Mouse (Mus musculus) limb, embryonic 14.5 days (tissue): ENCODE data around the gene Socs3. TPM values are rescaled to one million over a fixed set of nuclear protein-coding genes. Genes with fewer than 3 reads are reported as not detected.

Experiments
- ATAC-seq: fragments of 200-750 bp; cut with Nextera tagmentation; 2 replicates; pipeline ENCODE4 v1.8.0; 2017; ENCODE audit warnings: low read depth, moderate number of reproducible peaks, moderate TSS enrichment; ENCODE audit not compliant: low FRiP score
- DNase-seq: peaks from one replicate; pipeline ENCODE4 v3.0.0-alpha.2; 2015; ENCODE audit warnings: low spot score
- H3K27ac ChIP-seq: fragments of 300-500 bp; sonication (generic); replicated peaks from 2 replicates; pipeline ENCODE4 v1.5.1; 2014; ENCODE audit warnings: low read depth, mild to moderate bottlenecking, low read length, moderate library complexity, mixed read lengths
- H3K27me3 ChIP-seq: fragments of 300-500 bp; sonication (generic); 2 replicates; pipeline ENCODE4 v1.6.1; 2014; ENCODE audit warnings: low read length, mixed read lengths; ENCODE audit not compliant: control insufficient read depth, insufficient read depth
- H3K36me3 ChIP-seq: fragments of 300-500 bp; sonication (generic); 2 replicates; pipeline ENCODE4 v1.6.1; 2014; ENCODE audit warnings: mild to moderate bottlenecking, low read length, moderate library complexity, mixed read lengths; ENCODE audit not compliant: control insufficient read depth, insufficient read depth
- H3K4me1 ChIP-seq: fragments of 300-500 bp; sonication (generic); 2 replicates; pipeline ENCODE4 v1.6.1; 2014; ENCODE audit warnings: antibody characterized with exemption, low read length, mixed read lengths; ENCODE audit not compliant: control insufficient read depth, insufficient read depth
- H3K4me2 ChIP-seq: fragments of 300-500 bp; sonication (generic); replicated peaks from 2 replicates; pipeline ENCODE4 v1.6.1; 2014; ENCODE audit warnings: low read depth, mild to moderate bottlenecking, low read length, moderate library complexity; ENCODE audit not compliant: severe bottlenecking
- H3K4me3 ChIP-seq: fragments of 300-500 bp; sonication (generic); replicated peaks from 2 replicates; pipeline ENCODE4 v1.5.1; 2014; ENCODE audit warnings: low read length
- H3K9ac ChIP-seq: fragments of 300-500 bp; sonication (generic); 2 replicates; pipeline ENCODE4 v1.6.1; 2014; ENCODE audit warnings: mild to moderate bottlenecking, low read depth, low read length, moderate library complexity; ENCODE audit not compliant: severe bottlenecking
- H3K9me3 ChIP-seq: fragments of 300-500 bp; sonication (generic); 2 replicates; pipeline ENCODE4 v1.6.1; 2016; ENCODE audit warnings: low read length; ENCODE audit not compliant: control insufficient read depth
- POLR2A ChIP-seq: fragments of 200-500 bp; IDR thresholded peaks from 2 replicates; pipeline ENCODE4 v1.8.0; 2012; ENCODE audit warnings: inconsistent platforms, mild to moderate bottlenecking, moderate library complexity, borderline replicate concordance; ENCODE audit not compliant: insufficient read depth, insufficient read length; ENCODE audit errors: extremely low read depth
- WGBS: fragments of 180-500 bp; shearing (Covaris S2); extraction: QIAGEN DNeasy Blood & Tissue Kit; methylation state at CpG from one replicate; pipeline ENCODE4 v1.1.7; 2014; 5-methylcytosine and 5-hydroxymethylcytosine counted together
- polyA plus RNA-seq, 2 experiments: library from polyadenylated mRNA; depleted of rRNA in 1 of 2; stranded (reverse) in 1 of 2; unstranded in 1 of 2; fragments of >200 nt; fragmentation: Nextera tagmentation in 1 of 2; extraction: Ambion mirVana in 1 of 2; gene quantifications; 2 replicates each; pipeline versions ENCODE4 v1.2.1 to v1.2.3; 2012 to 2014

Gene Socs3
- polyA plus RNA-seq, 2 experiments: 6.4 to 18.4 TPM

GRCm38 (mm10) chr11:117995255-117995654 lies 25.4 kb upstream of the Socs3 start:
- Histone ChIP-seq H3K36me3 (peaks cover 12% of the 10 kb centered on the region; the same call in 1 of the 2 replicates), H3K4me1 (peaks cover 35% of the 10 kb centered on the region), H3K4me2 (no peak overlapping the region), H3K27ac (peak overlapping the region; percentile 67; the same call in 1 of the 2 replicates), H3K4me3 (no peak overlapping the region), H3K27me3 (no peaks in the 10 kb centered on the region), H3K9me3 (no peaks in the 10 kb centered on the region), H3K9ac (peak overlapping the region; percentile 4; the same call in 1 of the 2 replicates)
- TF ChIP-seq POLR2A: no peak
- DNase-seq (no peak), ATAC-seq (no peak)
- 70% methylated on average over 2 of the region's 2 CpGs for WGBS

GRCm38 (mm10) chr11:117994250-117995057 lies 24.6 kb upstream of the Socs3 start:
- H3K9ac ChIP-seq: peak overlapping the region; percentile 6; the same call in 1 of the 2 replicates
- peak overlapping the region; percentile 67 for H3K27ac ChIP-seq
- H3K4me2 ChIP-seq: peak overlapping the region; percentile 16
- DNase-seq: peak; percentile 66
- no peaks in the 10 kb centered on the region for H3K27me3 ChIP-seq
- no peak for TF ChIP-seq POLR2A
- H3K36me3 ChIP-seq: peaks cover 5% of the 10 kb centered on the region; the same call in 1 of the 2 replicates
- no peak for ATAC-seq
- 33% methylated on average over 9 of the region's 9 CpGs for WGBS
- peaks cover 35% of the 10 kb centered on the region for H3K4me1 ChIP-seq
- no peaks in the 10 kb centered on the region for H3K9me3 ChIP-seq
- H3K4me3 ChIP-seq: no peak overlapping the region

GRCm38 (mm10) chr11:117993190-117994175 lies 23.6 kb upstream of the Socs3 start:
- peaks cover 35% of the 10 kb centered on the region for H3K4me1 ChIP-seq

GRCm38 (mm10) chr11:117991502-117992470 lies 21.9 kb upstream of the Socs3 start:
- peaks cover 46% of the 10 kb centered on the region for H3K4me1 ChIP-seq
- no peaks in the 10 kb centered on the region for H3K9me3 ChIP-seq
- no peaks in the 10 kb centered on the region for H3K36me3 ChIP-seq
- 66% methylated on average over 9 of the region's 9 CpGs for WGBS
- no peak overlapping the region for H3K27ac ChIP-seq
- no peak overlapping the region for H3K9ac ChIP-seq
- no peak for TF ChIP-seq POLR2A
- DNase-seq (no peak), ATAC-seq (no peak)
- no peak overlapping the region for H3K4me3 ChIP-seq
- no peaks in the 10 kb centered on the region for H3K27me3 ChIP-seq
- no peak overlapping the region for H3K4me2 ChIP-seq

More at GRCm38 (mm10) chr11:117993190-117994175, 23.6 kb upstream of the Socs3 start:
- H3K9ac ChIP-seq: peak overlapping the region; percentile 6; the same call in 1 of the 2 replicates
- no peak for ATAC-seq
- H3K36me3 ChIP-seq: no peaks in the 10 kb centered on the region
- no peak for DNase-seq
- H3K4me2 ChIP-seq: peak overlapping the region; percentile 16
- no peaks in the 10 kb centered on the region for H3K9me3 ChIP-seq
- H3K27me3 ChIP-seq: no peaks in the 10 kb centered on the region
- 64% methylated on average over 14 of the region's 14 CpGs for whole genome bisulfite sequencing
- TF ChIP-seq POLR2A: no peak
- H3K4me3 ChIP-seq: no peak overlapping the region
- peak overlapping the region; percentile 67 for H3K27ac ChIP-seq
